Mouse (Mus musculus) adrenal gland, adult (tissue): ENCODE data around the gene Rpl10-ps3.

Experiments
- DNase-seq, 2 experiments: peaks; one replicate each; pipeline ENCODE4 v3.0.0; 2022 to 2023; ENCODE audit warnings: low spot score in 1 of 2; ENCODE audit not compliant: inconsistent age in 2 of 2

Gene Rpl10-ps3

GRCm38 (mm10) chr9:50311036-50311545, 33.7 kb downstream of the Rpl10-ps3 start:
- no peak for DNase-seq

GRCm38 (mm10) chr9:50305666-50306402, 38.9 kb downstream of the Rpl10-ps3 start:
- no peak for DNase-seq

- no peak for DNase-seq
These were observed 39.7 kb downstream of the Rpl10-ps3 start for GRCm38 (mm10) chr9:50305046-50305445.

- no peak for DNase-seq
These were observed 40.8 kb downstream of the Rpl10-ps3 start for GRCm38 (mm10) chr9:50304004-50304403.

- DNase-seq, result no peak
These were observed 43.0 kb downstream of the Rpl10-ps3 start for GRCm38 (mm10) chr9:50301722-50302121.

GRCm38 (mm10) chr9:50298389-50298788, 46.4 kb downstream of the Rpl10-ps3 start:
- DNase-seq, result no peak
